Mouse (Mus musculus): ENCODE results near the gene Ripply1. TPM values are rescaled to one million over a fixed set of nuclear protein-coding genes. Genes with fewer than 3 reads are reported as not detected.
"Not testable (repeated sequence)": the region's sequence is repeated elsewhere in the genome, so short reads cannot be mapped to it uniquely, and the experiment has no call there.

Ripply1 gene
- total RNA-seq, 2 experiments from 2014 or later, result not detected

DNA sequence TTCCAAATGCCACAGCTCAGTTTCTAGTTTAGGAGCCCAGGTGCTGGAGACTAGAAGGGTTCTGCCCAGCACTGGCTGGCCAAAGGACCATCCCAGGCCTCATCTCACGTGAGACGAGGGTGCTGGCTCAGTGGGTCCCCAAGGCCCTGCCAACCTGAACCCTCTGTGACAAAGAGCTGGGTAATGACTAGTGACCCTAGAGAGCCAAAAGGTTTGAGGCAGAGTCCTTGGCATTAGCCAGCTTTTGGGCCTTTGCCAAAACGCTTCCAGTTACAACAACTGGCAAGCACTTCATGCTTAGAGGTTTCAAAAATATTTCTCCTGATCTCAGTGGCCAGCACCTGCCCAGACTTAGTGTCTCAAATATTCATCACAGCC lies 881 bp upstream of the Ripply1 start:
- ATAC-seq (replicated peaks; ENCODE audit: poor library complexity, severe bottlenecking), result no peak

DNA sequence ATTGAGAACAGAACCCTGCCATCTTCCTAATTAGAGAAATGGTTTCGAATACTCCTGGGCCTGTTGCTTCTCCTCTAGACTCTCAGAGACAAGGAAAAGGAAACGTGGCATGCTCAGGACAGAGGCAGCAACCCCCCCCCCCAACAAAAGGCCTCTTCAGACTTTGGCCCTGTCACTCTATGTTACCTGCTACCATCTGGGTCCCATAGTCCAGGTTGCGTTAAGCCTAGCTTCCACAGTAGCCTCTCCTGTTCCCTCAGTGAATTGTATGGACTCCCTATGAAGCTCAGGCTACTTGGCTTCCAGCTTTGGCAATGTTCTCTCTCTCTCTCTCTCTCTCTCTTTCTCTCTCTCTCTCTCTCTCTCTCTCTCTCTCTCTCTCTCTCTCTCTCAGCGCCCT lies 590 bp downstream of the Ripply1 start:
- no peak for ATAC-seq (replicated peaks; ENCODE audit: poor library complexity, severe bottlenecking)

DNA sequence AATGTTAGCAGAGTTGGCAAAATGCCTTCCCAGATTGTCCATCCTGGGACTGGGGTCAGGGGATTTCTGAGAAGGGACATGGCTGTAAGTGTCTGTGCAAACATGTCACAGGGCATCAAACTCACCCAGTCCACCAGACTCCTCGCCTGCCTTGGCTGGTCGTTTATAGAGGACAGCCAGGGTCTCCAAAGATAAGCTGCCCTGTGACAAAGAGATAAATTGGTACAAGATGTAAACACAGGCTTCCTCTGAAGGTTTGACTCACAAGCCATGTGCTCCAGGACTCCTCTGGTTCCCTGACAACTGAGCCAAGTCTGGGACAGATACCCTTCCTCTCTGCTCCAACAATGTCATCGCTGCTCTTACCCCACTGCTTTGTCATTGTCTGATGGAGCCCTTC lies 1.2 kb downstream of the Ripply1 start:
- no peak for ATAC-seq (replicated peaks; ENCODE audit: poor library complexity, severe bottlenecking)

DNA sequence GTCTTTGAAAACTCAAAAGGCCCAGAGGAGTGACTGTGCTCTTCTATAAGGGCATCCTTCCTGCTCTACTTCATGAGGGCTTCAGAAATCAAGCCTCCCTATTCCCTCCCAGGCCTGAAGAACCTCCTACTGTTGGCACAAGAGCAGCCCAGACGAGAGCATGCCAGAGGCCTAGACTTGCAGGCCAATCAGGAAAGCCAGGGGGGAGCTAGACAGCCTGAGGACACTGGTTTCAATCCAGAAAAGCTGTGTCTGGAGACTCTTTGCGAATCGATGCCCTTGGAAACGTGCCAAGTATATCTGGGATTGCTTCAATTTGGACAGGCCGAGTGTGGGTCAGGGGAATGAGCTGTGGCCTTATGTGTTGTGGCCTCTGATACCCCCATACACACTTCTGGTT lies 2.8 kb downstream of the Ripply1 start:
- ATAC-seq (replicated peaks; ENCODE audit: poor library complexity, severe bottlenecking), result no peak

DNA sequence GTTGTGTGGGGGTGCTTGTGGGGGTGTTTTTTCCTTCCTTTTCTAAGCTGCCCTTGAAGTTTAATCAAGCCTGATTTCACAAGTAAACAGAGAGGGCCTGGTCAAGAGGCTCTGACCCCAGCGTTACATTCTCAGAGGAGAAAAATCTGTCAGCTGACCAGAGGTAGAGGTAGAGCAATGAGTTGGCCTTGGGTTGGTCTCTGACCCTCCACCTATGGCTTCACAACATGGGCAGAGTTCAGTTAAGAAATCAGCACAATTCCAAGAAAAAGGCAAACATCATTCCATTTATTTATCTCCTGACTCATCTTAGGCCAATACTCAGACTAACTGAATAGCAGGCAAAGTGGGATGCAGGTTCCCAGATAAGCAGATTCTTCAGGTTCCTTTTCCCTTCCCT lies 3.3 kb downstream of the Ripply1 start:
- ATAC-seq (replicated peaks; ENCODE audit: poor library complexity, severe bottlenecking), result no peak

DNA sequence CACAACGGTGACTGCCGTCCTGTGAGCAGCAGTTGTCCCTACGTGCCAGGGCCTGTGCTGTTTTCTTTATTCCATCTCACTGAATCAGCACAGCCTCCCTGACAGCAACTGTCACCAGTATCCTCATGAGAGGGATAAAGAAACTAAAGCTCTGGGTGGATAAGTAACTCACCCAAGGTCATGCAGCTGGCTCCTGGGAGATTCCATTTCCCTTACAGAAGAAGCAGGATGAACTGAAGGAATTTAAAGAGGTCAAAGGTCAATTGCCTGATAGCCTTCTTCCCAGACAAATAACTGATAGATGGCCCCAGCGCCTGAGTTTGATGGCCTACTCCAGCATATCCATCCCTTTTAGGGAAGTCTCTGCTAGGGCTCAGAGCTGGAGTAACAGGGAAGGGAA lies 4.8 kb downstream of the Ripply1 start:
- no peak for ATAC-seq (replicated peaks; ENCODE audit: poor library complexity, severe bottlenecking)

DNA sequence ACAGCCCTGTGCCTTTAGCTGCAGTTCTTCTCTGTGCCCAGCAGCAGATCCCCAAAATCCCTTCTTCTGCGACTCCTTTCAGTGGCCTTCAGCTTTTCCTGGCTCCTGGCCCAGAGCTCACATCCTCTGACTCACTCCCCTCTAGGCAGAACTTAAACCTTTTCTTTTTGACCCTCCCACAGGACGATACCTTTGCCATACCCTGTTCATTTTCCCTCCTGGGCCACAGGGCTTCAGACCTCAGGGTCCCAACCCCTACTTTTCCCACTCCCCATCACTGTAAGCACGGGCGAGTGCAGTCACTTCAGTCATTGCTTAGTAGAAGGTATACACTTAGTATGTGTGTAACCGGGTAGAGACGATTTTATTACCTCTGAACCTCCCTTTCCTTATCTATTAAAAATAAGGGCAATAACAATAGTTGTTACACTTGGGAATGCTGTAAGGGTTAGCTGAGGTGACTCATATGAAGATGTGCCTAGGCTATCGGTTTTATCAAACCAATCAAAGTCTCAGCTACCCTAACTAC lies 7.0 kb downstream of the Ripply1 start:
- peak; percentile 20 for ATAC-seq (replicated peaks; ENCODE audit: poor library complexity, severe bottlenecking)

DNA sequence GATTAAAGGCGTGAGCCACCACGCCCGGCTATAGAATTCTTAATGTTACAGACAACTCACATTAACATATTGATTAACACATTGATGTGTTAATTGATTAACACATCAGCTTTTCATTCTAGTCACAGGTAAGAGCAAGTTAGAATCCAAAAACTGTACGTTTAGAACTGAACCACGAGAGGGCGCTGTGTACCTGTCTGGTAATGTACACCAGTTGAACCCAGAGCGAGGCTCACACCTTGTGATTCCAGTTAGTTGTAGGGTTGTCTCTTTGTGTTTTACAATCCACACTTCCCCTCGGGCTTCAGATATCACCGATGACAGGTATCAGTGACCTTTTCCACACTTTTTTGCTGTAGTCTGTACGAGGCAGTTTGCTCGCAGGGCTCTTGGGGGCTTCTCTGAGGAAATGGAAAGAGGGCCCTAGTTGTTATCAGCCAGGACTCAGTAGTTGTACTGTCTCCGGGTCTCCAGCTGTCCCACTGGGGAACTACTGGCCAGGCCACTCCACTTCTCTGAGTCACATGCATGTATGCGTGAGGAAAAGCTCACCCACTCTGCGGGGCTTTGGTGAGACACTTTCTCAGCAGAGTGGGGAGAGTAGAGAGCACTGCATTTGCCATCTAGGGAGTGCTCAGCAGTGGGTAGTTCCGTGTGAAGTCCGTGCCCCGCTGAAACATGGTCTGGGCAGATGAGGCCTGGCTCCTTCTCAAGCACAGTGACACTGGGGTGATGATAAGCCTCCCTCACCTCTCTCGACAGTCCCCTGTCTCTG lies 7.7 kb downstream of the Ripply1 start:
- ATAC-seq (replicated peaks; ENCODE audit: poor library complexity, severe bottlenecking), result peak; percentile 88

DNA sequence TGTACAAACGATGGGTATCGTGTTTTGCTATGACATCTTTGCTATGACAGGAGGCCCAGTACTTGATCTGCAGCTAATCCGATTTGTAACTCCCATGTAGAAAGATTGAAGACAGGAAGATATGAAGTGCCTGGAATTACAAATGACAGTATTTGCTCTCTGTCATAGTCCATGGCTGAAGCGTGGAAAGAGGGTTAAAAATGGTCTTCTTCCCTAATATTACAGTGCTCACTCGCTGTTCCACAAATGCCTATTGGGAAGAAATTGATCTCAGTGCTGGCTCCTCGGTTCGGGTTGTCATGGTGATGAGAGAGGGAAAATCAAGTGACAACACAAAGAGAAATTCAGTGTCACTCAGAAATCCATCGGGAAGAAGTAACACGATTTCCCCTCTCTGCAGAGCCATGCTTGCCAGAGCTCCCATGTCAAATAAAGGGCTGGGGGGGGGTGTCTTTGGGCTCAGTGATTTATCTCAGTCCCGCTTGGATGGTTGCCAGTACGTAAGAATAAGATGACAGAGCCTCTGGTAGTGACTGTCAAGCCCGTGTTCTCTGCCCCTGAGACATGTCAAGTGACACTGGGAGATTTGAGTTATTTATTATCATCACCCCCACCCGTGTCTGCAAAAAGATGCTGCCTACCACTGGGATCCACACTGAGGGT lies 12.0 kb downstream of the Ripply1 start:
- ATAC-seq (replicated peaks; ENCODE audit: poor library complexity, severe bottlenecking), result no peak

DNA sequence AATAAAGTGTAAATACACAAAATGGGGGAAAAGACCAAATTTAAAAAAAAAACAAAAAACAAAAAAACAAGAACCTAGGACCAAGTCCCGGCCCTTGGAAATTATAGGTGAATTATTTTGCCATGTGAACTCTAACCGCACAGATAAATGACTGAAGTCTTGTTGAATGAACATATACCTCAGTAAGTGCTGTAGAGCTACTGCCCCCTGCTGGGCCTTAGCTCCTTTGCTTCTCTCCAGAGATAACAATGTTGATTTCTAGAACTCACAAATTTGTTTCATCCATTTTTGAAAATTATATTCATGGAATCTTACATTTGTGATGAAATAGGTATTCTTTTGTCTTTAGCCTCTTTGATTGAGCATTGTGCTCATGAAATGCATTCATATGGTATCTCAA lies 19.6 kb downstream of the Ripply1 start:
- ATAC-seq (replicated peaks; ENCODE audit: poor library complexity, severe bottlenecking), result peak; percentile 50; the same call in 1 of the 2 replicates

DNA sequence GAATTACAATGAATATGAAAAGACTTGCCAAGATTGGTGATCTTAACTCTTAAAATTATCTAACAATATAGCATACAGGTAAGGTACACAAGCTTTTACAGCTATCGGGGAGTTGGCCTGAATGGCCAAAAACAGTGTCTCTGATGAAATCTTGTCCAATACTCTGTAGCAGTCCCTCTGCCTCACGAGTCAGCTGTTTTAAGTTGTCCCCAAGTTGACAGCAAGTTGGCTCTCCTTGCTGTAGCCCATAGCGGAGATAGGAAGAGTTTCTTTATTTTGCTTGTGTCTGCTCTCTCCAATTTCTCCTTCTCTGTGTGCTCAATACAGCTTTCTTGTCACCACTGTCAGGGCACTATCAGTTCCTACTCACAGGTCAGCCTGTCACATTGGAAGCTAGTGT lies 23.5 kb downstream of the Ripply1 start:
- ATAC-seq (replicated peaks; ENCODE audit: poor library complexity, severe bottlenecking), result not testable (repeated sequence)

DNA sequence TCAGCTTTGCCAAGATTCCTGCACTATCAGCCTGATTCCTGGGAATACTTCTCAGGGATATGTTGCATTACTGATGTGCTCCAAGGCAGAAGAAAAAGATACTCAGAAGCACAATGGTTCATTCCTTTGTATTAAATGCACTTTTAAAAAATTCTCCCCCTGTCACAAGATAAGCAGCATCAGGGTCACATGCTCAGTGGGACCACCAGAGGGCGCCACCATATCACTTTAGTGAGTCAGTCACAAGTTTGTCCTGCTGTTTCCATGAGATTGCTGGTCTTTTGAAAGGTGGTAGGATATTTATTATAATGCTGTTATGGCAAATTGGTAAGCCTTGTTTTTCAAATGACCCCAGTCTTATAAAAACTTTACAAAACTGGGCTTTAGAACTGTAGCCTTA lies 30.3 kb downstream of the Ripply1 start:
- ATAC-seq (replicated peaks; ENCODE audit: poor library complexity, severe bottlenecking), result peak; percentile 53; the same call in 1 of the 2 replicates

DNA sequence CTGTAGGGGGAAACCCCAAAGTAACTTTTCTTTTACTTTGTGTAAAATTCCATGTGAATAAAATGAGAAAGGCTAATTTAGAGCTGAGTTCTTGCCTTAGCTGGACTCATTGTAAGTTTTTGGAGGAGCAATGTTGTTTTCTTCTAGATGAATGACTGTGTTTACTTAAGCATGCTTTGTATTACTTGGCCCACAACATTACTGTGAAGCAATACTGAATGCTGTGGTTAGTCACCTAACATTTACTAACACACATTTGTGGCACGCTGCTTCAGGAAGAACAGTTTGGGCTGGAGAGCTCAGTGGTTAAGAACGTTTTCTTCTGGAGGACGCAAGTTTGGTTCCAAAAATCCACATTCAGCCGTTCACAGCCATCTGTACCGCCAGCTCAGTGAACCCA lies 45.1 kb downstream of the Ripply1 start:
- ATAC-seq (replicated peaks; ENCODE audit: poor library complexity, severe bottlenecking), result no peak

DNA sequence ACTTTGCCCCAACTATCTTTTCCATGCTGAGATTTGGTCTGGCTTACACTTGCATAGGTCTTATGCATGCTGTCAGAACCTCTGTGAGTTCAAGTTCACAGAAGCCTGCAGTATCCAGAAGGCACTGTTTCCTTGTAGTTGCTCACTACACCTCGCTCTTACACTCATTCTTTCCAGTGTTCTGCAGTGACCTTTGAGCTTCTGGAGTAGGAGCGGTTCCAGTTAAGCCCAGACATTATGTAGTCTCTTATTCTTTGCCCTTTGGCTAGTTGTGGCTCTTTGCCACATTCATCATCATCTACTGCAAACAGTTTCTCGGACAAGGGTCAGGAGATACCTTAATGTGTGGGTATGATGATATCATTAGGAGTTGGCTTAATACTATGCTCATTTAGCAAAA lies 51.6 kb downstream of the Ripply1 start:
- ATAC-seq (replicated peaks; ENCODE audit: poor library complexity, severe bottlenecking), result no peak

Other genes with a start within 250 kb of the Ripply1 start
- gene Rnf128, start 219.0 kb downstream of the Ripply1 start, total RNA-seq (2014; fragmentation: Nextera tagmentation), result 0.32 and 1.6 TPM in 2 replicates
- 0.78 and 2.2 TPM in 2 replicates for gene Rnf128, start 219.0 kb downstream of the Ripply1 start, total RNA-seq (2017)
- gene Tbc1d8b, start 97.4 kb downstream of the Ripply1 start, total RNA-seq (2014; fragmentation: Nextera tagmentation), result 5.8 and 7.4 TPM in 2 replicates
- gene Tbc1d8b, start 97.4 kb downstream of the Ripply1 start, total RNA-seq (2017), result 6.6 and 7.1 TPM in 2 replicates
- 0.45 TPM in 1 of 2 replicates, not detected in the other for gene Gm15013, start 67.9 kb downstream of the Ripply1 start, total RNA-seq (2014; fragmentation: Nextera tagmentation)
- 0.36 and 0.78 TPM in 2 replicates for gene Gm15013, start 67.9 kb downstream of the Ripply1 start, total RNA-seq (2017)
- not detected in 2 replicates for gene Cldn2, start 18.5 kb upstream of the Ripply1 start, total RNA-seq (2014; fragmentation: Nextera tagmentation)
- gene Cldn2, start 18.5 kb upstream of the Ripply1 start, total RNA-seq (2017), result not detected in 2 replicates
- 2.6 and 6.1 TPM in 2 replicates for gene Morc4, start 89.3 kb upstream of the Ripply1 start, total RNA-seq (2014; fragmentation: Nextera tagmentation)
- 2.2 and 5.7 TPM in 2 replicates for gene Morc4, start 89.3 kb upstream of the Ripply1 start, total RNA-seq (2017)
- 12.1 and 13.5 TPM in 2 replicates for gene Rbm41, start 216.2 kb upstream of the Ripply1 start, total RNA-seq (2014; fragmentation: Nextera tagmentation)
- gene Rbm41, start 216.2 kb upstream of the Ripply1 start, total RNA-seq (2017), result 10.0 and 14.0 TPM in 2 replicates

Data from granulocyte monocyte progenitor cell, adult 5-6 weeks (primary cell).